Mouse (Mus musculus) gonadal fat pad, adult 2 months (tissue): ENCODE results near the gene Vmn1r148. TPM values are rescaled to one million over a fixed set of nuclear protein-coding genes. Genes with fewer than 3 reads are reported as not detected.
"Not testable (repeated sequence)": the region's sequence is repeated elsewhere in the genome, so short reads cannot be mapped to it uniquely, and the experiment has no call there.

Experiments used
- DNase-seq: peaks from one replicate; pipeline ENCODE4 v3.0.0-alpha.2; 2012; ENCODE audit warnings: low read depth
- polyA plus RNA-seq: library from polyadenylated mRNA; depleted of rRNA; stranded (reverse); fragments of >200 nt; gene quantifications from 2 replicates; pipeline ENCODE4 v1.2.3, GENCODE M21; 2012; rRNA removed

The Vmn1r148 gene
- polyA plus RNA-seq = not detected in 2 replicates

DNA sequence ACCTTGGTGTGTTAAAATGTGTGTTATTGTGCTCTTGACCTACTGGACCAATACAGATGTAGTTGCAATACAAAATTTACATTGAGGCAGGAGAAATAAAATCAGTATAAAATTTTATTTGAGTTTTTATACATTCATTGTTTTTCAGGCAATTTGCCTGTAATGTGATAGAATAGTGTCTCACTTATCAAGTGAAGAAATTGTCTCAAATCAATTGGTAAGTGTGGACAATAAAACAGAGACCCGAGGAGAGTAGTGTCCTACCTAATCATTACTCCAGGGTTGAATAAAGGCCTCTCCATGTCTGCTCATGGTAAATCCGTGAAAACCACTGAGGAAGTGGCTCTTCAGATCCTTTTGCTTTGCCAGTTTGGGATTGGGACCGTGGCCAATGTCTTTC lies at the start of gene Vmn1r148:
Gene Vmn1r148, plus strand, starts transcription at position 301 of the 400 bp plus-strand sequence.
- DNase-seq = not testable (repeated sequence)

GRCm38 (mm10) chr7:22370939-22371338 lies 42.4 kb upstream of the Vmn1r148 start, which contains the start of gene Gm8660:
Gm8660 (minus strand) TSS chr7:22371039.
- DNase-seq = not testable (repeated sequence)

GRCm38 (mm10) chr7:22438129-22438528 lies 24.7 kb downstream of the Vmn1r148 start, which contains the start of gene Vmn1r149:
Vmn1r149 (minus strand) TSS chr7:22438229.
- not testable (repeated sequence) for DNase-seq

- not testable (repeated sequence) for DNase-seq
Measured at GRCm38 (mm10) chr7:22463975-22464374, 50.6 kb downstream of the Vmn1r148 start, which contains the start of gene Gm10665. Gm10665 (minus strand) TSS chr7:22464075.

Other genes with a start within 250 kb of the Vmn1r148 start
- gene Vmn1r142, start 249.5 kb upstream of the Vmn1r148 start, polyA plus RNA-seq = not detected in 2 replicates
- gene Vmn1r143, start 224.2 kb upstream of the Vmn1r148 start, polyA plus RNA-seq = not detected in 2 replicates
- gene Gm8653, start 212.3 kb upstream of the Vmn1r148 start, polyA plus RNA-seq = not detected in 2 replicates
- not detected in 2 replicates for gene Gm8453, start 184.1 kb upstream of the Vmn1r148 start, polyA plus RNA-seq
- not detected in 2 replicates for gene Gm4187, start 83.9 kb upstream of the Vmn1r148 start, polyA plus RNA-seq
- gene Gm8660, start 42.5 kb upstream of the Vmn1r148 start, polyA plus RNA-seq = not detected in 2 replicates
- not detected in 2 replicates for gene Vmn1r149, start 24.6 kb downstream of the Vmn1r148 start, polyA plus RNA-seq
- gene Gm10665, start 50.5 kb downstream of the Vmn1r148 start, polyA plus RNA-seq = not detected in 2 replicates
- not detected in 2 replicates for gene Vmn1r151, start 86.1 kb downstream of the Vmn1r148 start, polyA plus RNA-seq
- not detected in 2 replicates for gene Vmn1r152, start 109.4 kb downstream of the Vmn1r148 start, polyA plus RNA-seq
- not detected in 2 replicates for gene Gm8677, start 121.3 kb downstream of the Vmn1r148 start, polyA plus RNA-seq
- gene Gm4201, start 151.8 kb downstream of the Vmn1r148 start, polyA plus RNA-seq = not detected in 2 replicates
- gene Gm4565, start 174.5 kb downstream of the Vmn1r148 start, polyA plus RNA-seq = not detected in 2 replicates
- not detected in 2 replicates for gene Vmn1r155, start 244.4 kb downstream of the Vmn1r148 start, polyA plus RNA-seq